Mouse (Mus musculus) layer of hippocampus, postnatal 14 days (tissue): ENCODE measurements around the gene Btbd2. TPM values are rescaled to one million over a fixed set of nuclear protein-coding genes. Genes with fewer than 3 reads are reported as not detected.
"Not testable (repeated sequence)": the region's sequence is repeated elsewhere in the genome, so short reads cannot be mapped to it uniquely, and the experiment has no call there.

Experiments used
- DNase-seq, 2 experiments: peaks; one replicate each; pipeline ENCODE4 v3.0.0; 2021 to 2022; ENCODE audit warnings: low spot score in 2 of 2, mixed read lengths in 1 of 2
- total RNA-seq, 2 experiments: library from RNA; stranded (reverse); gene quantifications; 2 replicates each; pipeline ENCODE4 v1.2.3; 2021

Btbd2 gene
- total RNA-seq, 2 experiments from 2014 or later: 90.2 to 94.4 TPM

DNA sequence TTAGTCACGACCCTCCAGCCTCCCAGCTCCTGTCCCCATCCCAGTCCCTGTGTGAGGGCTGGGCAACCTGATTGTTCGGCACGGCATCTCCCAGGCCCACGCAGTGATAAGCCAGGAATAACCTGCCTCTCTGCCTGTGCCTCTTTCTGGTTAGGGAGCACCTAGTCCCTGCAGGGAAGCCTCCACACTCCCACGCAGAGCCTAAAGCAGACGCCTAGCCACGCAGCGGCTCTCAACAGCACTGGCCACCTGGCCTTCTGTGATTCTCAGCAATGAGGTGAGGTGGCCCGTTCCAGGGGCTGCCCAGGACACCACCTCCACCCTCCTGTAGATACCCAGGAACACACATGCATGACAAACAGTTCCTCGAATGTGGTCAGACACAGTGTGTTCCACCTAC is 6.5 kb downstream of the Btbd2 start:
- DNase-seq: no peak

- DNase-seq: not testable (repeated sequence)
Measured at GRCm38 (mm10) chr10:80649910-80650309, 7.0 kb downstream of the Btbd2 start.

- DNase-seq: no peak
Measured at GRCm38 (mm10) chr10:80646936-80647335, 9.9 kb downstream of the Btbd2 start.

DNA sequence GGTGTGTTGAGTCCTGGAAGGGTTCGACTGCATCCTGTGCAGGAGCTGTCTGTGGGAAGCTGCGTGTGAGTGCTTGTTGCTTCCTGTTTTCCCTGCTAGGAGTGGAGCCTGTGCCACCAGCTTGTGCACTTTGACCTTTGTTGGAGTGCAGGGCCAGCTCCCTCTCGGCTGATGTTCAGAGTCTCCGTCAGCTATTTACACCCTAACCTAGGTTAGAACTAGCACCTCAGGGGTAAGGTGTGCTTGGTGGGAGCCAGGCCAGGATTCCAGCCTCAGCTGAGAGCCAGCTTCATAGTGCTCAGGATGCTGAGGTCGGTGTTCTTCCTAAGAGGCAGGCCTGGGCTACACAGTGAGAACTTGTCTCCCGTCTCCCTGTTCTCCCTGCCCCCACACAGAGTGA is 21.5 kb downstream of the Btbd2 start:
- DNase-seq: no peak

DNA sequence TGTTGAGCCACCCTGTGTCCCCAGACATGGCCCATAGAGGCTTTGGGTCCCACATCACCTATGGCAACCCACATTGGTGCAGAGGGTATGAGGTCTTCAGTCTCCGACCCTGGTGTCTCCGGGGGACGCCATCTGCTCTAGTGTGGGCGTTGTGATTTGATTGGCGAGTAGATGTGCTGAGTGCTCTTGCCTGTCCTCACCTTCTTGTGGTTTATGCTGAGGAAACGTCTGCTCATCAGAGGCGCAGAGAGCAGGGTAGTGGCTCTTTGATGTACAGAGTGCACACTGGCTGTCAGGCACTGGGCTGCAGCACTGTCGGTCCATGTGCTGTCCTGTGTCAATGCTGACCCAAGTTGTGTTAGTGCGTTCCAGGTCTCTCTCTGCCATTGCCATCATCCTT is 27.9 kb downstream of the Btbd2 start:
- no peak for DNase-seq

- DNase-seq: no peak
Measured at GRCm38 (mm10) chr10:80627685-80628084, 29.2 kb downstream of the Btbd2 start.

- no peak for DNase-seq
Measured at GRCm38 (mm10) chr10:80625764-80626163, 31.1 kb downstream of the Btbd2 start.

- peak; percentile 47 to 54 for DNase-seq
Measured at GRCm38 (mm10) chr10:80623457-80624191, 33.2 kb downstream of the Btbd2 start.

- DNase-seq: peak; percentile 50 to 64
Measured at GRCm38 (mm10) chr10:80622661-80623456, 34.0 kb downstream of the Btbd2 start, which contains the start of gene Csnk1g2. Csnk1g2 (plus strand) TSS chr10:80622838.

DNA sequence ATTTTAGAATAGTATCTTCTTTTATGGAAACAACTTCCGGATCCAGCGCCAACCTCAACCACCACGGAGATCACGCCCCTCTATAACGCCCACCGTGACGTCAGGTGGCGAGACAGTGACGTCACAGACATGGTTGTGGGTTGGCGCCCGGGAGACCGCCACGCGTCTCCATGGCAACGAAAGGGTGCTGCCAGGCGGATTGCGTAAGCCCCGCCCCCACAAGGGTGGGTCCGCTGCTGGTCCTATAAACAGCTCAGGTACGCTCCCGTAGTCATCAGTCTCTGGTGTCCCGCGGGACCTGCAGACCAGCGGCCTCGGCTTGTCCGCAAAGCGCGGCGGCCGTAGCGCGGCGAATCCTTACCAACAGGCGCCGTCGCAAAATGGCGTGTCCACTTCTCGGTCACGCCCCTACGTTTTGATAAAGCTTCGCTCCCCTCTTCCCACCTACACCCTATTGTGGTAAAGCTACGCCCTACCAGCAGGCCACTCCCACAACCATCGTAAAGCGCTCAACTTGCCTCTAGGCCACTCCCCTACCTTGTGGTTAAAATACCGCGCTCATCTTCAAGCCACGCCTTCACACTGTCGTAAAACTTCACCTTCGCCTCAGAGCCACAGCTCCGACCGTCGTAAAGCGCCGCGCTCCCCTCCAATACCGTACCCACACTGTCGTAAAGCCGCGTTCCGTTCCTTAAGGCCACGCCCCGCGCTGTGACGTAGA is 34.8 kb downstream of the Btbd2 start:
- DNase-seq: peak; percentile 99 to 100

DNA sequence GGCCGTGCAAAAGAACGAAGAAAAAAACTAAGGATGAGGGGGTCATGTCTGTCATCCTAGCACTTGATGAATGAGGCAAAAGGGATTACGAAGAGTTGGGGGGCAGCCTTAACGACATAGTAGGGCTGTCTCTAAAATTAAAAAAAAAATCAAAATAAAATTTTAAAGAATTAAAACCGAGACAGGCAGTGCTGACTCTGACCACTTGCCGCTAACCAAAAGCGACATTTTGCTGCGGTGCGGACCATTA is 35.3 kb downstream of the Btbd2 start:
- no peak for DNase-seq

GRCm38 (mm10) chr10:80620796-80621689 is 35.8 kb downstream of the Btbd2 start:
- peak in 1 of 2 experiments; percentile 49 for DNase-seq

GRCm38 (mm10) chr10:80620365-80620764 is 36.5 kb downstream of the Btbd2 start:
- no peak for DNase-seq

DNA sequence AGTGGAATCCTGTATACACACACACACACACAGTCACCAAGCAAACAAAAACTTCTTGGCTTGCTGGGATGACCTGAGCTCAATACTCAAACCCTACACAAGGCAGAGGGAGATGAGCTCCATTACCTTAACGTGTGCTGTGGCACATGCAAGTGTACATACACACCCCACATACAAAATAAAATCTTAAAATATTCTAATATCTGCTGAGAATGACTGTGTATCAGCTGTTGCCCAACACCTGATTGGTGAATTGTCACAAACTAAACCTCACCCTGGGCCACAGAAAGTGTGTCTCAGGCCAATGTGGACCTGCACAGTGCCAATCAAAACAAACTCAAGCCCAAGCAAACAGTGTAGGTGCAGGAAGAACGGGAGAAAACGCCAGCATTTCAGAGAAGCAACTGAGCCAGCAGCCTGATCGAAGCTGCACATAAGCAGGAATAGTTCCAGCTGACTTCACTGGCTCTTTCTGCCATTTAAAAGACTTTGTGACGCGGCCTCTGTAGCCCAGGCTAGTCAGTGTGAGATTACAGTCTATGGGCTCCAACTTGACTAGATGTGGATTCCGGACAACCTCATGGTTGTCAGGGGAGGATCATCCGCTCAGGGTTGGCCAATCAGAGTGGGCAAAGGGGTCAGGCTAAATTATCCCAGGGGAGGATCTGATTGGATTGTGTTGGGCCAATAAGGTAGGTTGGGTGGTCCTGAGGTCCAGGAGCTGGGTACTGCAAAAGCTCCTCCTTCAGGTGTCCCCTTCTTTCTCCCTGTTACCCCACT is 37.2 kb downstream of the Btbd2 start:
- DNase-seq: no peak

GRCm38 (mm10) chr10:80618181-80618580 is 38.7 kb downstream of the Btbd2 start:
- DNase-seq: no peak

DNA sequence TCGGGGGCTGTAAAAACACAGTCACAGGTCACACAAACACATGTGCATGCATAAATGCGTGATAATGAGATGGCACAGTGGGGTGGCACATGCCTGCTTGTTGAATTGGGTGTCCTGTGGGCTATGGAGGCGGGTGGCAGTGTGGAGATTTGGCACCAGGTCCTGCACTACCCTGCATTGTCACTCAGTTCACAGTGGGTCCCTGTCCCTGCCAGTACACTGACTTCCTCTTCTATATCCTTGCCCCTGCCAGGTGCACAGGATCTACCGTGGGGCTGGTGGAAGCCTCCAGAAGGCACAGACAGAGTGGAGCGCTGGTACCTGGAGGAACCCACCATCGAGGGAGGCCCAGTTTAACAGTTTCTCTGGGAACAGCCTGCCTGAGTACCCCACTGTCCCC is 42.5 kb downstream of the Btbd2 start:
- no peak for DNase-seq

- DNase-seq: no peak
Measured at GRCm38 (mm10) chr10:80613821-80614220, 43.0 kb downstream of the Btbd2 start.

GRCm38 (mm10) chr10:80611905-80612304 is 45.0 kb downstream of the Btbd2 start:
- DNase-seq: no peak

GRCm38 (mm10) chr10:80611024-80611423 is 45.8 kb downstream of the Btbd2 start:
- no peak for DNase-seq

- no peak for DNase-seq
Measured at GRCm38 (mm10) chr10:80610116-80610785, 46.6 kb downstream of the Btbd2 start.
